Mouse (Mus musculus): ENCODE measurements around the gene Cdh19. TPM values are rescaled to one million over a fixed set of nuclear protein-coding genes. Genes with fewer than 3 reads are reported as not detected.

The Cdh19 gene
- not detected in 2 replicates for polyA plus RNA-seq (2015; fragmentation: Nextera tagmentation; extraction: Ambion mirVana)

- H3K27ac ChIP-seq: no peak within 1 kb of the TSS
- ATAC-seq (ENCODE audit: low read depth) (no peak), DNase-seq (no peak)
- H3K4me3 ChIP-seq (replicated peaks): no peak within 1 kb of the TSS
- no peak within 1 kb of the TSS for H3K4me2 ChIP-seq
- WGBS (ENCODE audit: insufficient replicate concordance): 31% methylated on average over 2 of the region's 2 CpGs
- H3K9me3 ChIP-seq (replicated peaks): no peaks in the 10 kb centered on the region
- H3K27me3 ChIP-seq: no peaks in the 10 kb centered on the region
- no peaks in the 10 kb centered on the region for H3K4me1 ChIP-seq (replicated peaks)
- no peak within 1 kb of the TSS for H3K9ac ChIP-seq
- no peaks in the 10 kb centered on the region for H3K36me3 ChIP-seq
These were observed at the start of gene Cdh19 for GRCm38 (mm10) chr1:110977484-110977883. TSS of gene Cdh19 (minus strand) at chr1:110977584.

GRCm38 (mm10) chr1:111020434-111021060, 43.2 kb upstream of the Cdh19 start:
- H3K9me3 ChIP-seq (replicated peaks): 0 out of 2 replicates have a peak, but pooled peaks cover 4% of the 10 kb centered on the region
- ATAC-seq (ENCODE audit: low read depth) (no peak), DNase-seq (no peak)
- WGBS (ENCODE audit: insufficient replicate concordance): 37% methylated on average over 3 of the region's 3 CpGs
- H3K27me3 ChIP-seq: no peaks in the 10 kb centered on the region
- H3K27ac ChIP-seq: no peak overlapping the region
- no peak overlapping the region for H3K9ac ChIP-seq
- H3K4me2 ChIP-seq: no peak overlapping the region
- H3K4me1 ChIP-seq (replicated peaks): no peaks in the 10 kb centered on the region
- no peaks in the 10 kb centered on the region for H3K36me3 ChIP-seq
- no peak overlapping the region for H3K4me3 ChIP-seq (replicated peaks)

DNA sequence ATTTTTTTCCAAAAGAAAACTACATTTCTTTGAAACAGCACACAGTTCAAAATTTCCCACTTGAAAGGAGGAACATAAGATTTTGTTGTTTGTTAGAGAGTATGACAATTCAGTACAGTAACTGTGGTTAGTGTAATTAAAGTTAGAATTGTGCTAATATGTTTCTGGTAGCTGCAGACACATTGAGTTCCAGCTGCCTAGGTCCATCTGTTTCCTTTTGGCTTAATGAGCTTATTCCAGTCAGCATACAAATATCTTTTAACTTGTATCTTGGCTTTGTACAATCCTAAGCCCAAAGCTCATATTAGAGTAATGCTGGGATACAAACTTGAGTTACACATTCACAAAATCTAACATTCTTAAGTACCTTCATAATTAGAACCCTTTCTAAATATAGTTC, 40.3 kb upstream of the Cdh19 start:
- H3K4me3 ChIP-seq (replicated peaks): no peak overlapping the region
- no peak overlapping the region for H3K27ac ChIP-seq
- H3K4me1 ChIP-seq (replicated peaks): no peaks in the 10 kb centered on the region
- no peak overlapping the region for H3K9ac ChIP-seq
- H3K9me3 ChIP-seq (replicated peaks): no peaks in the 10 kb centered on the region
- ATAC-seq (ENCODE audit: low read depth) (no peak), DNase-seq (no peak)
- H3K27me3 ChIP-seq: no peaks in the 10 kb centered on the region
- no peaks in the 10 kb centered on the region for H3K36me3 ChIP-seq
- H3K4me2 ChIP-seq: no peak overlapping the region

- ATAC-seq (ENCODE audit: low read depth): no peak
- no peaks in the 10 kb centered on the region for H3K4me1 ChIP-seq (replicated peaks)
These were observed 12.4 kb upstream of the Cdh19 start for GRCm38 (mm10) chr1:110989824-110990223.

DNA sequence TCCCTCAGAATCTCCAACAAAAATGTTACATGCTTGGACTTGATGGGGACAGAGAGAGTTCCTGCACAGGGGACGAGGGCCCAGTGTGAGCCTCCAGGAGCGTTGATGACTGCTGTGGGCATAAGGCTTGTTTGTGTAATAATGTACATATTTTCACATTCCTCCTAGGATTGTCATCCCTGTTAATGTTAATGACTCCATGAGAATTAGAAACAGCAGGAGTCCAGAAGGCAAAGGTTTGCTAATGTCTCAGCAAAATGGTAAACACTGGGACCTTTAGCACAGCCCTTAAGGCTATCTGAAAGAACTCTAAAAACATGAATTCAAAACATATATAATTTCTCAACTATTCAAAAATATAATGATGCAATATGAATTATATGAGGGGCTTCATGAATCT, 8.2 kb downstream of the Cdh19 start:
- Histone ChIP-seq H3K27me3 (no peaks in the 10 kb centered on the region), H3K4me3 (replicated peaks) (no peak overlapping the region), H3K27ac (no peak overlapping the region), H3K4me2 (no peak overlapping the region), H3K9me3 (replicated peaks) (no peaks in the 10 kb centered on the region), H3K36me3 (no peaks in the 10 kb centered on the region), H3K4me1 (replicated peaks) (no peaks in the 10 kb centered on the region), H3K9ac (no peak overlapping the region)
- 69% methylated on average over 2 of the region's 2 CpGs for WGBS (ENCODE audit: insufficient replicate concordance)
- ATAC-seq (ENCODE audit: low read depth) (no peak), DNase-seq (no peak)

More at GRCm38 (mm10) chr1:110989824-110990223, 12.4 kb upstream of the Cdh19 start:
- Histone ChIP-seq H3K27me3 (no peaks in the 10 kb centered on the region), H3K4me2 (no peak overlapping the region), H3K27ac (no peak overlapping the region), H3K4me3 (replicated peaks) (no peak overlapping the region), H3K9me3 (replicated peaks) (no peaks in the 10 kb centered on the region), H3K36me3 (no peaks in the 10 kb centered on the region), H3K9ac (no peak overlapping the region)
- no peak for DNase-seq

- WGBS (ENCODE audit: insufficient replicate concordance): 61% methylated on average over 1 of the region's 1 CpGs
- Histone ChIP-seq H3K36me3 (no peaks in the 10 kb centered on the region), H3K9ac (no peak overlapping the region), H3K27me3 (no peaks in the 10 kb centered on the region), H3K4me3 (replicated peaks) (no peak overlapping the region), H3K4me1 (replicated peaks) (no peaks in the 10 kb centered on the region), H3K4me2 (no peak overlapping the region), H3K27ac (no peak overlapping the region), H3K9me3 (replicated peaks) (no peaks in the 10 kb centered on the region)
- DNase-seq (no peak), ATAC-seq (ENCODE audit: low read depth) (no peak)
These were observed 67.6 kb downstream of the Cdh19 start for GRCm38 (mm10) chr1:110909752-110910151.

GRCm38 (mm10) chr1:110909218-110909617, 68.2 kb downstream of the Cdh19 start:
- Histone ChIP-seq H3K36me3 (no peaks in the 10 kb centered on the region), H3K27me3 (no peaks in the 10 kb centered on the region), H3K27ac (no peak overlapping the region), H3K4me1 (replicated peaks) (no peaks in the 10 kb centered on the region), H3K4me3 (replicated peaks) (no peak overlapping the region), H3K9ac (no peak overlapping the region), H3K9me3 (replicated peaks) (no peaks in the 10 kb centered on the region), H3K4me2 (no peak overlapping the region)
- WGBS (ENCODE audit: insufficient replicate concordance): 53% methylated on average over 1 of the region's 1 CpGs
- DNase-seq: no peak
- no peak for ATAC-seq (ENCODE audit: low read depth)

DNA sequence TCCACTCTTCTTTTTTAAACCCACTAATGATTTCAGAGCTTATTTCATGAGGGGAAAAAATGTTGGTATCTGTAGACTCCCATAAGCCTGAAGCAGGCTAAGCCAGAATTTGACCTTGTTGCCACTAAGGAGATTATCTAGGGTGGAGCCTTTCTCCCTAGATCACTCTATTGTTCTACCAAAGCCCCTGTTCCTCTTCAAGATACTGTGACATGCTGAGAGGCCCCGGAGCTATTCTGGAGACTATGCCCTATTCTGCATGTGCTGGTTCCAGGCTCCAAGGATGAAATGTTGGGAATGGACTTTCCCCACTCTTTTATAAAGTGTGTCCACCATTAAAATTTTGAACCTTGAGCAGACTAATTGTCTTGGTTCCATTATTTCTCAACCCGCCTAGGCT, 73.1 kb downstream of the Cdh19 start:
- no peaks in the 10 kb centered on the region for H3K9me3 ChIP-seq (replicated peaks)
- H3K27ac ChIP-seq: no peak overlapping the region
- no peak overlapping the region for H3K4me2 ChIP-seq
- H3K4me1 ChIP-seq (replicated peaks): no peaks in the 10 kb centered on the region
- H3K27me3 ChIP-seq: no peaks in the 10 kb centered on the region
- H3K9ac ChIP-seq: no peak overlapping the region
- WGBS (ENCODE audit: insufficient replicate concordance): 73% methylated on average over 2 of the region's 2 CpGs
- ATAC-seq (ENCODE audit: low read depth) (no peak), DNase-seq (no peak)
- no peak overlapping the region for H3K4me3 ChIP-seq (replicated peaks)
- H3K36me3 ChIP-seq: no peaks in the 10 kb centered on the region

All from liver, embryonic 13.5 days (tissue).